Mouse (Mus musculus) small intestine, adult 2 months (tissue): ENCODE data around the gene Vmn2r71.

ENCODE experiments used
- CTCF ChIP-seq: fragments of 200-500 bp; IDR thresholded peaks from 2 replicates; pipeline ENCODE4 v1.5.1; 2012; ENCODE audit warnings: low read depth, mild to moderate bottlenecking, control low read depth, inconsistent platforms, low read length, moderate library complexity, mixed read lengths; ENCODE audit not compliant: insufficient replicate concordance, insufficient read length; ENCODE audit errors: extremely low read depth
- POLR2A ChIP-seq: fragments of 200-500 bp; IDR thresholded peaks from 2 replicates; pipeline ENCODE4 v1.6.1; 2012; ENCODE audit warnings: low read depth, mild to moderate bottlenecking, control low read depth, inconsistent platforms, low read length, moderate library complexity

- TF ChIP-seq POLR2A (no peak), CTCF (no peak)
These were observed 20.8 kb upstream of the Vmn2r71 start for GRCm38 (mm10) chr7:85542108-85542507.
